Mouse (Mus musculus): ENCODE measurements around the gene Hist1h2bk. TPM values are rescaled to one million over a fixed set of nuclear protein-coding genes. Genes with fewer than 3 reads are reported as not detected.

The Hist1h2bk gene
- polyA plus RNA-seq, 1 experiment = 137 TPM

- WGBS = 1% methylated on average over 44 of the region's 44 CpGs
- no peak overlapping the region for H3K27ac ChIP-seq (ENCODE audit: control insufficient read depth, insufficient read depth, low read depth, low read length, poor library complexity)
These were observed 15.5 kb upstream of the Hist1h2bk start for GRCm38 (mm10) chr13:22019934-22020835.

GRCm38 (mm10) chr13:22020901-22021339 lies 14.8 kb upstream of the Hist1h2bk start:
- TF ChIP-seq CTCF (IDR thresholded peaks at IDR 0.05; ENCODE audit: control insufficient read depth, insufficient read depth, low read length) (no peak), POLR2A (IDR thresholded peaks at IDR 0.05; ENCODE audit: borderline replicate concordance, control insufficient read depth, low read depth, low read length) (no peak)
- Histone ChIP-seq H3K4me3 (replicated peaks; ENCODE audit: control insufficient read depth, low read depth, low read length) (peak overlapping the region; percentile 61), H3K4me1 (ENCODE audit: control insufficient read depth, insufficient read depth, low read length) (no peaks in the 10 kb centered on the region), H3K27ac (ENCODE audit: control insufficient read depth, insufficient read depth, low read depth, low read length, poor library complexity) (no peak overlapping the region)
- under 1% methylated on average over 8 of the region's 8 CpGs for WGBS

More at GRCm38 (mm10) chr13:22019934-22020835, 15.5 kb upstream of the Hist1h2bk start:
- TF ChIP-seq CTCF (IDR thresholded peaks at IDR 0.05; ENCODE audit: control insufficient read depth, insufficient read depth, low read length) (no peak), POLR2A (IDR thresholded peaks at IDR 0.05; ENCODE audit: borderline replicate concordance, control insufficient read depth, low read depth, low read length) (no peak; the same call in 1 of the 2 replicates)
- Histone ChIP-seq H3K4me1 (ENCODE audit: control insufficient read depth, insufficient read depth, low read length) (no peaks in the 10 kb centered on the region), H3K4me3 (replicated peaks; ENCODE audit: control insufficient read depth, low read depth, low read length) (peak overlapping the region; percentile 61)

- Histone ChIP-seq H3K27ac (ENCODE audit: control insufficient read depth, insufficient read depth, low read depth, low read length, poor library complexity) (no peak overlapping the region), H3K4me3 (replicated peaks; ENCODE audit: control insufficient read depth, low read depth, low read length) (peak overlapping the region; percentile 73), H3K4me1 (ENCODE audit: control insufficient read depth, insufficient read depth, low read length) (no peaks in the 10 kb centered on the region)
- under 1% methylated on average over 11 of the region's 11 CpGs for WGBS
- no peak for TF ChIP-seq POLR2A (IDR thresholded peaks at IDR 0.05; ENCODE audit: borderline replicate concordance, control insufficient read depth, low read depth, low read length)
- no peak for TF ChIP-seq CTCF (IDR thresholded peaks at IDR 0.05; ENCODE audit: control insufficient read depth, insufficient read depth, low read length)
These were observed 14.1 kb upstream of the Hist1h2bk start for GRCm38 (mm10) chr13:22021581-22021980.

- peak overlapping the region; percentile 72 for H3K4me3 ChIP-seq (replicated peaks; ENCODE audit: control insufficient read depth, low read depth, low read length)
- TF ChIP-seq CTCF (IDR thresholded peaks at IDR 0.05; ENCODE audit: control insufficient read depth, insufficient read depth, low read length) (no peak), POLR2A (IDR thresholded peaks at IDR 0.05; ENCODE audit: borderline replicate concordance, control insufficient read depth, low read depth, low read length) (no peak)
- H3K4me1 ChIP-seq (ENCODE audit: control insufficient read depth, insufficient read depth, low read length) = no peaks in the 10 kb centered on the region
- H3K27ac ChIP-seq (ENCODE audit: control insufficient read depth, insufficient read depth, low read depth, low read length, poor library complexity) = no peak overlapping the region
- WGBS = under 1% methylated on average over 9 of the region's 9 CpGs
These were observed 13.4 kb upstream of the Hist1h2bk start for GRCm38 (mm10) chr13:22022241-22022640.

- no peaks in the 10 kb centered on the region; the same call in 1 of the 2 replicates for H3K4me1 ChIP-seq (ENCODE audit: control insufficient read depth, insufficient read depth, low read length)
- H3K27ac ChIP-seq (ENCODE audit: control insufficient read depth, insufficient read depth, low read depth, low read length, poor library complexity) = no peak overlapping the region
- peak overlapping the region; percentile 50 for H3K4me3 ChIP-seq (replicated peaks; ENCODE audit: control insufficient read depth, low read depth, low read length)
- no peak for TF ChIP-seq POLR2A (IDR thresholded peaks at IDR 0.05; ENCODE audit: borderline replicate concordance, control insufficient read depth, low read depth, low read length)
- no peak for TF ChIP-seq CTCF (IDR thresholded peaks at IDR 0.05; ENCODE audit: control insufficient read depth, insufficient read depth, low read length)
- 2% methylated on average over 35 of the region's 35 CpGs for WGBS
These were observed 9.3 kb upstream of the Hist1h2bk start for GRCm38 (mm10) chr13:22026058-22027031.

- WGBS = 1% methylated on average over 40 of the region's 40 CpGs
- peak overlapping the region; percentile 62 for H3K27ac ChIP-seq (ENCODE audit: control insufficient read depth, insufficient read depth, low read depth, low read length, poor library complexity)
- peak overlapping the region; percentile 60 for H3K4me3 ChIP-seq (replicated peaks; ENCODE audit: control insufficient read depth, low read depth, low read length)
- TF ChIP-seq POLR2A (IDR thresholded peaks at IDR 0.05; ENCODE audit: borderline replicate concordance, control insufficient read depth, low read depth, low read length) (0 out of 2 replicates have a peak, but pooled peaks have one; percentile 18), CTCF (IDR thresholded peaks at IDR 0.05; ENCODE audit: control insufficient read depth, insufficient read depth, low read length) (peak; percentile 97)
- no peaks in the 10 kb centered on the region; the same call in 1 of the 2 replicates for H3K4me1 ChIP-seq (ENCODE audit: control insufficient read depth, insufficient read depth, low read length)
These were observed 6.8 kb upstream of the Hist1h2bk start for GRCm38 (mm10) chr13:22028673-22029460.

GRCm38 (mm10) chr13:22029928-22030327 lies 5.7 kb upstream of the Hist1h2bk start:
- WGBS = 71% methylated on average over 8 of the region's 8 CpGs
- Histone ChIP-seq H3K27ac (ENCODE audit: control insufficient read depth, insufficient read depth, low read depth, low read length, poor library complexity) (no peak overlapping the region), H3K4me3 (replicated peaks; ENCODE audit: control insufficient read depth, low read depth, low read length) (no peak overlapping the region), H3K4me1 (ENCODE audit: control insufficient read depth, insufficient read depth, low read length) (no peaks in the 10 kb centered on the region; the same call in 1 of the 2 replicates)
- TF ChIP-seq POLR2A (IDR thresholded peaks at IDR 0.05; ENCODE audit: borderline replicate concordance, control insufficient read depth, low read depth, low read length) (no peak), CTCF (IDR thresholded peaks at IDR 0.05; ENCODE audit: control insufficient read depth, insufficient read depth, low read length) (no peak)

Measured in bone marrow, adult 2 months (tissue).